Mouse (Mus musculus) heart, adult 8-10 months (tissue): ENCODE measurements around the gene 1700018F24Rik. TPM values are rescaled to one million over a fixed set of nuclear protein-coding genes. Genes with fewer than 3 reads are reported as not detected.
"Not testable (repeated sequence)": the region's sequence is repeated elsewhere in the genome, so short reads cannot be mapped to it uniquely, and the experiment has no call there.

ENCODE experiments used
- DNase-seq: peaks from one replicate; pipeline ENCODE4 v3.0.0; 2022; ENCODE audit warnings: low spot score
- total RNA-seq, 4 experiments: library from RNA; stranded (reverse); gene quantifications; 2 replicates each; pipeline ENCODE4 v1.2.4; 2022

Gene 1700018F24Rik
- not detected for total RNA-seq

DNA sequence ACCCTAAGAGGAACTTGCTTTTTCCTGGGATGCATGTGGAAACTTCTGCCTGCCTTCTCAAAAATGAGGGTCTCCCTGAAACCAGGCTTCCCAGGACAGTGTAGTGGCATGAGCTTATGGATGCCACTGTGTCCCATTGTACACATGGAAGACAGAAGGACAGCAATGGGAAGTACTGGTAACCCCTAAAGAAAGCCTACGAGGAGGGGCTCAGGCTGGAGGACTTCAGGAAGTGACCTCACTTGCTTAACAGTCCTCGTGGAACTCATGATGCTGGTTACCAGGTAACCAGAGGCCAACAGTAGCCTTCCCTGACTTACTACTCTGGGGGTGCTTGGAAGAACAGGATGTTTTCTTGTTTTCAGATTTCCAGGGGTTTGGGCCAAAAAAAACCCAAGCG is at the start of gene 1700018F24Rik:
TSS of gene 1700018F24Rik (plus strand) at position 301 of the 400 bp plus-strand sequence.
- DNase-seq, result not testable (repeated sequence)

DNA sequence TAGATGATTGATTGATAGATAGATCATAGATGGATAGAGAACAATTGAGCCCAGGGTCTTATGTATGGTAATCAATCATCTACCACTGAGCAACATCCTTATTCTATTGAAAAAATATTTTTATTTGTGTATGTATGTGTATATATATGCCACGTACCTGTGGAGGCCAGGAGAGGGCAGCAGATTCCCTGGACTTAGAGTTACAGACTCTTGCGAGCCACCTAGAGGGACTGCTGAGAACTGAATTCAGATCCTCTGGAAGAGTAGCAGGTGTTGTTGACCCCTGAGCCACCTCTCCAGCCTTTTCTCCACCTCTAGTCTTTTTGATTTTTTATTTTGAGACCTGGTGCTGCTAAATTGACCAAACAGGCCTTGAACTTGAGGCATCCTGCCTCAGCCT is 44.3 kb upstream of the 1700018F24Rik start:
- no peak for DNase-seq

DNA sequence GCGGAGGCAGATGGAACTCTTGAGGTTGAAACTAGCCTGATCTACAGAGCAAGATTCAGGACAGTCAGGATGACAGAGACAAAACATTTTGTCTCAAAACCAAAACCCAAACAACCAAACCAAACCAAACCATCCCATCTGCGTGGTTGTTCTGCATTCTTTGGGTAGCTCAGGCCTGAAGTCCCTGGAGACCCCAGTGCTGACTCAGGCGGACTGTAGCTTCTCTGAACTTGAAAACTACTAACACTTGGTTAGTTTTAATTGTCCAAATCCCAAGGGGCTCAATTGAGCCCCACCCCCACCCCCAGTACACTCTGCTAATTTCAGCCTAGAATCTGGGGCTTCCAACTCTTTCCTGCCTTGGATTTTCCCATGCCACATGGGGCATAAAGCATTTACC is 39.4 kb upstream of the 1700018F24Rik start:
- no peak for DNase-seq

DNA sequence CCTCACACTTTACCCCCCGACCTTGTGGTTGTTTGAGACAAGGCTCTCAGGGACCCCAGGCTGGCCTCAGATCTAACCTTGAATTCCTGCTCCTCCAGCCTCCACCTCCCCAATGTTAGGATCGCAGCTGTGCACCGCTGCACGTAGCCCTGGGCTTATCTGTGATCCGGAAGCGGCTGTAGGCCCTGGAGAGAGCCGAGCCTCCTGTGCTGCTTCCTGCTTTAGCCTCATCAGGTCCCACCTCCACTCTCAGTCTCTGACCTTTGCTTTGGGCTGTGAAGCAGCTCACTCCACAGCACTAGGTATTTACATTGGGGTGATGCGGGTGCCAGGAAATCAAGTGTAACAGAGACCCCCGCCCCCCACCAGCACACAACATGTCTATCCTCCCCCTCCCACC is 38.3 kb upstream of the 1700018F24Rik start:
- DNase-seq, result no peak

DNA sequence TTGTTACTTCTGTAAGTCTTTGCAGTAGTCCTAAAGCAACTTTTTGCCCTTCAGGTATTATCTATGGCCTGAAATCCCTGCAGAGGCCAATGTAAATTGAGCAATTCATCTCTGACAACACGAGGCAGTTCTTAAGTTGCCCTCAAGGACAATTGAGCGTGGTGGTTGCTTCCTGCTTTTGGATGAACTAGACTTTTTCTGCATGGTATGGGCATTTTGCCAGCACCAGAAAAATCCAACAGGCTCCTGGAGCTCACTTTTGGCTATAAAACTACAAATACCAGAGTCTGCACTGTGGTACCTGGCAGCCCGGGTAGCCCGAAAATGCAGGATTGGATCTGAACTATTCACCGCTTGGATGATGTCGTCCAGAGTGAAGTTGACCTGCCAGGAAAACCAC is 37.2 kb upstream of the 1700018F24Rik start:
- DNase-seq, result no peak

DNA sequence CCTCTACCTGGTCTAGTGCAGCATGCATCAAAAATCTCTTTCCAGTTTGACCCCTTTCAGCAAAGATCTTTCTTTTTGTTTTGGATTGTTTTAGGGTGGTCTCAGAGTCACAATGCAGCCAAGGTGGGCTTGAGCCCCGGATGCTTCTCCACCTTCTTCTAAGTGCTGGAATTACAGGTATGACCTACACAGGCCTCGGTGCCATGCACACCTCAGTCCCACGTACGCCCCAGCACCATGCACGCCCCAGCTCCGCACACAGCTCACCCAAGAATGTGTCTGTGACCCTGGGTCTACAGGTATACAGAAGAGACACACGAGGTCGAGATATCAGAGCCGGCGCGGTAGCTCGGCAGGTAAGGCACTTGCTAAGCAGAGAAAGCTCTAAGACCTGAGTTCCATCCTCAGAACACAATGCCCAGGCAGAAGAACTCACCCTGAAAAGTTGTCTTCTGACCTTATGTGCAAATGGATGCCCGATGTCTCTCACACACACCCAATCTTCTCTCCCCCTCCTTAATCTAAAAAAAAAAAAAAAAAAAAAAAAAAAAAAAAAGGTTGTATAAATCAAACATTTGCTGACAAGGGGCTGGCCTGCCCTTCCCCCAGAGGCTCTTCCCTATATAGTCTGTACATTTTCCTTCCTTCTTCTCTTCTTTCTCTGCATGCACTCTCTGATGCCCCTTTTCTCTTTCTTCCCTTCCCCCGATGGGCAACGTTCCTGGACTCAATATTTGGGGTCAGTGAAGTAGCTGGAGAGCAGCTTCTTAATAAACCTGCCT is 33.7 kb upstream of the 1700018F24Rik start:
- no peak for DNase-seq

DNA sequence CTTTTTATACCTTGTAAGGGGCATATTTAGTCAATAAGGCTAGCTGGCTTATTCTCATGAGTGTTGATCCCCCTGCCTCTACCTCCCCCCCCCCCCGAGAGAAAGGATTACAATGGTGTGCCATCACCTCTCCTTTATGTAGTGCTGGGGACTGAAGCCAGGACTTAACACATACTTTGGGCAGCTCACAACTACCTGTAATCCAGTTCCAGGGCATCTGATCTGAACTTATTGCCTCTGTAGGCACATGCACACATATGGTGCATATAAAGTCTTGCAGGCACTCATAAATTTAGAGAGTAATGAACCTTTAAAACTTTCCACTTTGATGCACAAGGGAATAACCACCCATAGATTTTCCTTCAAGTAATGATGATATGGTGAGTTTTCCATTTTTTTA is 28.5 kb upstream of the 1700018F24Rik start:
- no peak for DNase-seq

DNA sequence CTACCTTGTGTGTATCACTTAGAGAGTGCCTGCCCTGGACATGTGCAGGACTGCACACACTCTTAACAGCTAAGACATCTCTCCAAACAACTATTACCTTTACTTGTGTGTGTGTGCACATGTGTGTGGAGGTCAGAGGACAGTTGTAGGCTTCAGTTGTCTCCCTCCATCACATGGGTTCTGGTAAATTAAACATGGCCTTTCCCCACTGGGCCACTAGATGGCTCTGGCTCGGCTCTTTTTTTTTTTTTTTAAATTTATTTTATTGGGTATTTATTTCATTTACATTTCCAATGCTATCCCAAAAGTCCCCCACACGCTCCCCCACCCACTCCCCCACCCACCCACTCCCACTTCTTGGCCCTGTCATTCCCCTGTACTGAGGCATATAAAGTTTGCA is 26.0 kb upstream of the 1700018F24Rik start:
- not testable (repeated sequence) for DNase-seq

DNA sequence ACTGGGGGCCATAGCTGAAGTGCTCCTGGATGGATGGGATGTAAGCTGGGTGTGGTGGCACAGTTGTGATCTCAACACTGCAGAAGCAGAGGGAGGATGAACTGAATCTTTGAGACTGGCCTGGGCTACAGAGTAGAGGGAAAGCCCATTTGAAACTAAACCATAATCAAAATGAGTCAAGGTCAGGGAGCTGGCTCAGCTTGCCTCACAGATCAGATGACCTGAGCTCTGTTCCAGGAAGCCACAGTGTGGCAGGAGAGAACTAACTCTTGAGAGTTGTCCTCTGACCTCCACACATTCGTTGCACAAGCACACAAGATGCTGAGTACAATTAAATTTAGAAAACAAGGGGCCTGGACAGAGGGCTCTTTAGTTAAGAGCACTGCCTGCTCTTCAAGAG is 22.5 kb upstream of the 1700018F24Rik start:
- DNase-seq, result not testable (repeated sequence)

DNA sequence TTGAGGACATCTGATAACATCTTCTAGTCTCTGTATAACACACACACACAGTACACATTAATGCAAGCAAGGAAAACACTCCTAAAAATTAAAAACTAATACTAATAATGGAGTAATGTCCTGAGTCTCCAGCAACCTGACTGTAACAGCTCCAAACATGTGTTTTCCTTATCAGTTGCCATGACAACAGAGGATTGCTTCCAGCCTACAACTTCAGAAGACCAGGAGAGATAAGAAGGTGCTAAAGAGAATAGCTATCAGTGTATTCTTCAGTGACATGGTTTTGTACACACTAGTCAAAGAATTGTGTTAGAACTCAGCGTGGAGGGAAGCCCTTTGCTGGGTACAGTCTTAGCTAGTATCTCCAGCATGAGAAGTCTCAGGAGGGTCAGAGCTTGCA is 22.1 kb upstream of the 1700018F24Rik start:
- not testable (repeated sequence) for DNase-seq

DNA sequence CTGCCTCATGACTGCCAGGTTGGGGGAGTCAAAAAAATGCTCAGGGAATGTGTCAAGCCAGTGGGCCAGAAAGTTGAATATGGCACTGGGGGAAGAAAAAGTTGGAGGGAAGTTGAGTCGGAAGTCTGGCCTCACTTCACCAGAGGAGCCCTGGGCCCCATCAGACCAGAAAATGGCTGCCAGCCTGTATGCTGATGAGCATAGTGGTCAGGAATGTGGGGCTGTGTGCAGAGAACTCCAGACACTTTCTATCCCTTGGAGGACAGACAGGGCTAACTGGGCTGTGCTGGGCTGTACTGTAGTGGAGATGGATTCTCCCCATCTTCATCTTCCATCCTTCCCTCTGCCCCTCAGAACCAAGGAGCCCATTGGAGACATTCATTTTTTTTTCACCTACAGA is 12.3 kb upstream of the 1700018F24Rik start:
- DNase-seq, result not testable (repeated sequence)

DNA sequence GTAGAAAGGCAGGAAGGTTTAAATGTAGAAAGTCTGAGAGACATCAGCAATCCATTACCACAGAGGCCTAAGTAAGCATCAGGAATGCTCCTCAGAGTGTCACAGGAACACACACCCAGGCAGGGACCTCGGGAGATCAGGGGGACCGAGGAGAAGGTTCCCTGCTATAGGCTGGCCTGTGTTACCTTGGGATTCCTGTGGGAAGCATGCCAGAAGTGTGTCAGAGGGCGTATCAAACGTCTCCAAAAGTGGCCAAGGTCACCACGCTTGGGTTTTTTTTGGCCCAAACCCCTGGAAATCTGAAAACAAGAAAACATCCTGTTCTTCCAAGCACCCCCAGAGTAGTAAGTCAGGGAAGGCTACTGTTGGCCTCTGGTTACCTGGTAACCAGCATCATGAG is 10.4 kb upstream of the 1700018F24Rik start, which contains the start of gene Gm4871:
TSS of gene Gm4871 (minus strand) at position 364 of the 400 bp plus-strand sequence.
- not testable (repeated sequence) for DNase-seq

DNA sequence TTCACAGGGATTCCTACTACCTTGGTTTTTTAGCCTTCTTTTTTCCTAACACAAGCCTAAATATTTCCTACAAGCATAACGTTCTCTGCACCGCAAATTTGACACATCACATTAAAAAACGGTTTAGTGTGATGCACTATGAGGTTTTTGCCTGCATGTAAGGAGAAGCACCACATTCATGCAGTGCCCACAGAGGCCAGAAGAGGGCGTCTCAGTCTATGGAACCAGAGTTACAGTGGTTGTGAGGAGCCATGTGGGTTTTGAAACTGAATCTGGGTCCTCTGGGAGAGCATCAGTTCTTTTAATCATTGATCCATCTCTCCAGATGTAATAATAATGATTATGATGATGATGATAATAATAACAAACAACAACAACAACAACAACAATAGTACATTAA is 1.2 kb upstream of the 1700018F24Rik start:
- DNase-seq, result no peak

DNA sequence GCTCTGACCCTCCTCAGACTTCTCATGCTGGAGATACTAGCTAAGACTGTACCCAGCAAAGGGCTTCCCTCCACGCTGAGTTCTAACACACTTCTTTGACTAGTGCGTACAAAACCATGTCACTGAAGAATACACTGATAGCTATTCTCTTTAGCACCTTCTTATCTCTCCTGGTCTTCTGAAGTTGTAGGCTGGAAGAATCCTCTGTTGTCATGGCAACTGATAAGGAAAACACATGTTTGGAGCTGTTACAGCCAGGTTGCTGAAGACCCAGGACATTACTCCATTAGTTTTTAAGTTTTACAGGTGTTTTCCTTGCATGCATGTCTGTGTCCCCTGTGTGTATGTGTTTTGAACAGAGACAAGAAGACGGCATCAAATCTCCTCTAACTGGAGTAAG is 11.4 kb downstream of the 1700018F24Rik start:
- not testable (repeated sequence) for DNase-seq

DNA sequence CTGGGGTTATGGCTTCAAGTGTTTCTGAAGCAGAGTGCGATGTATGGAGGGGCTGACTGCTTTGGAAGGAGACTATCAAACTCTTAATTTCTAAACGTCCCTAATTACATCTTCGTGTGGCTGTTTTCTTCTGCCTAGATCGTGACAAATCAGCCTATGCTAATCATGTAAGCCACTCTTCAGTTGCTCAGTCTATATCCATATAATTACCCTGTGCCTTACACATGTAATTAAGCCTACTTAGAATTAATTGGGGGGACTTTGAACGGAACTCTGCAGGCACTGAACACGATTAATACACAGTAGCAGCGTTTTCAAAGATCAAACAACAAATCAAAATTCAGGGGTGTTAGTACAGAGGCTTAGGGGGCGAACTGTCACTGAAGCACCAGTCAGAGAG is 15.1 kb downstream of the 1700018F24Rik start:
- no peak for DNase-seq

DNA sequence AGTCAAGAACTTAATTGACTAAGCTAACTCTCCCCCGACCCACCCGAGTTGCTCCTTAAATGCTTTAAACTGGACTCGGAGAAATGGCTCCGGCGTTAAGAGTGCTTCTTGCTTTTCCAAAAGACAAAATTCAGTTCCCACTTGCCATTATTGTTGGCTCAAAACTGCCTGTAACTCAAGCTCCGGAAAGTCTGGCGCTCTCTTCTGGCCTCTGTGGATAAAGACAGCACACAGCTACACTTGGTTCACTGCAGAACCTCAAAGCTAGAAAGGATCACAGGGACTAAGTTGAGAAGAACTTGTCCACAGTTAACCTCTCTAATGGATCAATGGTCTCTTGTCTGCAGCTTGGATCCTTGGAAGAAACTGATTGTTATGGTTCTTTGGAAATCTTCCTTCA is 15.9 kb downstream of the 1700018F24Rik start:
- no peak for DNase-seq

DNA sequence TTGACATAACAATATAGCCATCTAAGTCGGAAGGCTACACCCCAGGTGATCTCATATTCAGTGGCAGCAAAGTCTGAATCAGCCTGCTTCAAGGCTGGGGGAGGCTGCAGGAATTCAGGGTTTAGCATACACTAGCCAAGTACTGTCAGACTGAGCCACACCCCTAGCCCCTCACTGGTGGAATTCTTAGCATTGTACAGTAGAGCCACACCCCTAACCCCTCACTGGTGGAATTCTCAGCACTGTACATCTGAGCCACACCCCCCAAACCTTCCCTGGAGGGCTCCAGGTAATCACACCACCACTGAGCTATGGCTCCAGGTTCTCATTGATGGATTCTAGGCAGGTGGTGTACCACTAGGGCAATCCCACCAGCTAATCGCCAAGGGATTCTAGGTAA is 16.7 kb downstream of the 1700018F24Rik start:
- no peak for DNase-seq

DNA sequence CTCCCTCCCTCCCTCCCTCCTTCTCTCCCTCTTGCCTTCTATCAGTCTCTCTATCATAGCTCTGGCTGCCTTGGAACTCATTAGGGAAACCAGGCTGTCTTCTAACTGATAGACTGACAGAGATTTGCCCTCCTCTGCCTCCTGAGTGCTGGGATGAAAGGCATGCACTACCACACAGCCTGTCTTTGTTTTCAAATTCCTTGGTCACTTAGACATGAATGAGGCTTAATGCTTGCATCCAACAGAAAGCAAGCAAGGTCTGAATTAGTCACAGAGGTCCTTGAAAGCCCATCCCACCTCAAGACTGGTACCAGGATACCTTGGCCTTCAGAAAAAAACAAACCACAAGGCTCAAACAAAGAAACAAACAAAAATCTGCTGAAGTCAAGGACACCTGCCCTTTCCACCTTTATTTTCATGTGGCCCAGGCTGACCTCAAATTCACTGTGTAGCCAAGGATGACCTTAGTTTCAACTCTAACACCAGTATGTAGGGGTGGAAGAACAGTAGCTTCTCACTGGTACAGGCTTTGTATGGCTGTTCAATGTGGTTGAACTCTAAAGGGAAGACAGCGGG is 22.1 kb downstream of the 1700018F24Rik start:
- DNase-seq, result no peak

DNA sequence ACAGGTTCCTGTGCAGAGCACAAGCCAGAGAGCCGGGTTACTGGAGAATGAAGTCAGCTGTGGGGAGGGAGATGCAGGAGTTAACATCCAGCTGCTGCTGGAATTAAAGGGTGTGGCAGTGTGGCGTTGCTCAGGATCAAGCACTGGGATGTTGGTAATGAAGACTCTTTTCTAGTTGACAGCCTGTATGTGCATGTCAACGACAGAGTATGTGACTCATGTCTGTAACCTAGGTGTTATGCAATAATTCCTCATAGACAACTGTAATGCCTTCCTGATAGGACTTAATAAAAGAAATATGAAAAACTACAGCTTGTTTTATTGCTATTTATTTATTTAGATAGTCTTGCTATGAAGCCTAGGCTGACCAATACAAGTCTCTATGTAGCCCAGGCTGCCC is 26.1 kb downstream of the 1700018F24Rik start:
- DNase-seq, result no peak

DNA sequence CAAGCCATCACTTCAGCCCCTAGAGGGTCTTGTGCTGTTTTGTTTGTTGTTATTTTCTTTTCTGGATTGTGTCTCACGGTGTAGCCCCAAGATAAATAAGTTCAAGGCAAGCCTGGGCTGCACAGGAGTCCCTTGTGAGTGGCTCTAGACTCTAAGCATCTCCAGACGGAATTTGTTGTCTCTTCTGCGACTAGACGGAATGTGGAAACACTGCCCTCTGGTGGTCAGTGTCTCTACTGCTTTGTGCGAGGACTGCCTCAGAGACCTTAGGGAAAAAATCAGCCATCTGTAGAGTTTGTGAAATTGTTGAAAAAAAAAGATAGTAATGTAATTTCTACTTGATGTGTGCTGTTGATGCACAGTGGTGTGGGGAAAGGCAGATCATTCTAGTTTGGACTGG is 26.9 kb downstream of the 1700018F24Rik start:
- DNase-seq, result peak; percentile 50

DNA sequence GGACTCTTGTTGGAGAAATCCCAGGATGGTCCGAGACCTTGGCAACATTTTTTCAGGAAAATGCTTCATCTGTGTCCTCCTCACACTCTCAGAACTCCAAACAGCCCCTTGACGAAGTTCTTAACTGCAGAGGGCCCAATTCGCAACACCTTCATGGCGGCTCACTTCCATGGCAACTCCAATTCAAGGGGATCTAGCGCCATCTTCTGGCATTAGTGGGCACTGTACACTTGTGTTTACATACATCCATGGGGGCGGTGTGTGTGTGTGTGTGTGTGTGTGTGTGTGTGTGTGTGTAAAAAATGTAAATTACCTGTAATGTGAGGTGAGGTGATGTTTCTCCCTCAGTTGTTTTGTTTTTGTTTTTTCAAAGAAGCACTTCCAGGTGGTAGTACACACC is 28.6 kb downstream of the 1700018F24Rik start:
- no peak for DNase-seq

DNA sequence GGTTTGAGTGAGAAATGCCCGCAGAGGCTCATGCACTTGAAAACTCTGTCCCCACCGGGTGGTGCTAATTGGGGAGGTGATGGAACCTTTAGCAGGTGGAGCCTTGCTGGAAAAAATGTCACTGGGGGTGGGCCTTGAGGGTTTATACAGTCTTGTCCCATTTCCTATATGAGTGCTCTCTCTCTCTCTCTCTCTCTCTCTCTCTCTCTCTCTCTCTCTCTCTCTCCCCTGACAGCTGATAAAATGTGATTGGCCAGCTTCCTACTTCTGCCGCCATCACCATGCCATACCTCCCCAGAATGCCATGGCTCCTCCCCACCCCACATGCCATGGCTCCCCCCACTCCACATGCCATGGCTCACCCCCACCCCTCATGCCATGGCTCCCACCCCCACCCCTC is 32.3 kb downstream of the 1700018F24Rik start:
- no peak for DNase-seq

DNA sequence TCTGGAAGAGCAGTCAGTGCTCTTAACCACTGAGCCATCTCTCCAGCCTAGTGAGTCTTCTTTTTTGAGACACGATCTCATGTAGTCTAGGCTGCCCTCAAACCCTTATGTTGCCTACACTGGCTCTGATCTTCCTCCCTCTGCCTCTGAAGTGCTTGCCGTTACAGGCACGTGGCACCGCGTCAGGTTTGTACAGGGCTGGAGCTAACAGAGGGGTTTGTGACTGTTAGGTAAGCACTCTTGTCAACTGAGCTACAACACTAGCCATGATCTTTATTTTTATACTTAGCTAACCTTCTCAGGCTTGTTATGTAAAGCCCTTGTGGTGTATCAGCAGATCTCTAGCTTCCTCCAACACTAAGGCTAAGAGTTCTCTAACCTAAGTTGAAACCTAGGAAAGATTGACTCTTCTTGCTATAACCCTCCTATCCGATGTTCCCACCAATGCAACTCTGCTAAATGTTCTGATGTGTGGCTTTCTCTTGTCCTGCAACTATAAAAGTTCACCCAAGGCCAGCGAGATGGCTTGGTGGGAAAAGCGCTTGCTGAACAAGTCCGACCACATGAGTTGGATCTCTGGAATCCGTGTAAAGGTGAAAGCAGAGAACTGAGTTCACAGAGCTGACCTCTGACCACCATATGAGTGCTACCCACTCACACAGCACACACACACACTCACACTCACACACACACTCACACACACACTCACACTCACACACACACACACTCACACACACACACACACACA is 39.2 kb downstream of the 1700018F24Rik start:
- DNase-seq, result no peak
